Mouse (Mus musculus) brain, adult 2 months (tissue): ENCODE results near the gene Ces2h.
"Not testable (repeated sequence)": the region's sequence is repeated elsewhere in the genome, so short reads cannot be mapped to it uniquely, and the experiment has no call there.

Experiments
- DNase-seq: peaks from one replicate; pipeline ENCODE4 v3.0.0; 2011; ENCODE audit warnings: low read depth, low spot score

The Ces2h gene

DNA sequence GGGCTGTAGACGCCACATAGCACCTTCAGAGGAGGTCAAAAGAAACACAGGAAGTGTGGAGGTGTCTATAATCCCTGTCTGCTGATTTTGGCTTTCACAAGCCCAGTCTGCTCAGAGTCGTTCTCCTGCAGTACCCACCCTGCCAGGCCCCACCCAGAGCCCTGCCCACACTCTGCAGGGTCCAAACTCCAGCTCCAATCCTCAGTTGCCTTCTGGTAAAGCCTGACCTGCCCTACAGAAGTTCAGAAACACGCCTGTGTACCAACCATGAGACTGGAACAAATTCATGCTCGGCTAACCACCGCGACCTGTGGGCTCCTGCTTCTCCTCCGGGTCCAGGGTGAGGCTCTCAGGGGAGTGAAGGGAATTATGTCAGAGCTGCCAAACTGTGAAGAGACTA is at the start of gene Ces2h:
Gene Ces2h (plus strand): TSS at position 268 of the 400 bp plus-strand sequence.
- no peak for DNase-seq

DNA sequence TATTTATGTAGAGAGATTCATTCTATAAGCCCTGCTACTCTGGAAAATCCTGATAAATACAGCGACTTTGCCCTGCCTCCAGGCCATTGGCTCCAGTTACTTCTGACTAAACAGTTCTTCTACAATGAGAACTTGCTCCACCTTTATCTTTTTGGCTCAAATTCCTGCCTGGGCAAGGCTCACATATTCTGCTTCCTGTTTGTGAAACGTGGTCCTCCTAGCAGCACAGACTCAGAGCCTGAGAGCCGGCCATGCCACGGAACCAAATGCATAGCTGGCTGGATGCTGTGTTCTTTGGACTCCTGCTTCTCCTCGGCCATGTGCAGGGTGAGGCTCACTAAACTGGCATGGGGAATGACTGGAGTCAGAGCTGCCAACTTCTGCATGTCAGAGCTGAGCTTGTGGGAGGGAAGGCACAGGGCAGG is 39.1 kb upstream of the Ces2h start, which contains the start of gene Ces2g:
Gene Ces2g (plus strand): TSS at position 182 of the 425 bp plus-strand sequence.
- no peak for DNase-seq

DNA sequence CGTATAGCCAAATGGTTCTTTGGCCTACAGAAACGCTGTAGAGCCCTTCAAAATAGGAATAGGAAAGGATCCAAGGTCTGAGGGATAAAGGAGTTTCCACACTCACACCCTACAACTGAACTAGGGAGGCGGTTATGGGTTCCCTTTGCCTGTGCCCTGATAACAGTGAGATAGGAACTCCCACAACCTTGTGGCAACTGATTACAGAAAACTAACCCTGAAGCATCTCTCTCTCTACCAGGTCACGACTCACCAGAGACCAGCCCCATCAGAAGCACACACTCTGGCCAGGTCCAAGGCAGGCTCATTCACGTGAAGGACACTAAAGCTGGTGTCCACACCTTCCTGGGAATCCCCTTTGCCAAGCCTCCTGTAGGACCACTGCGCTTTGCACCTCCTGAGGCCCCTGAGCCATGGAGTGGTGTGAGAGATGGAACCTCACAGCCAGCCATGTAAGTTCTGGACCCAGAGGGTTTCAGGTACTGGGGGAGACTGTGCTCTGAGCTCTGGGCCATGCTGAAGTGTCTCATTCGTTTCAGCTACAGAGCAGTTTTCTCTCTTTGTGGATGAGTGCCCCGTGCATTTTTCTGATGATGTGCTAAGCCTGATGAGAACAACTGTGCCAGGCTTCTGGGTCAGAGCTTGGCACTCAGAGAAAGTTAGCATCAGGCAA is 38.3 kb upstream of the Ces2h start:
- DNase-seq: no peak

DNA sequence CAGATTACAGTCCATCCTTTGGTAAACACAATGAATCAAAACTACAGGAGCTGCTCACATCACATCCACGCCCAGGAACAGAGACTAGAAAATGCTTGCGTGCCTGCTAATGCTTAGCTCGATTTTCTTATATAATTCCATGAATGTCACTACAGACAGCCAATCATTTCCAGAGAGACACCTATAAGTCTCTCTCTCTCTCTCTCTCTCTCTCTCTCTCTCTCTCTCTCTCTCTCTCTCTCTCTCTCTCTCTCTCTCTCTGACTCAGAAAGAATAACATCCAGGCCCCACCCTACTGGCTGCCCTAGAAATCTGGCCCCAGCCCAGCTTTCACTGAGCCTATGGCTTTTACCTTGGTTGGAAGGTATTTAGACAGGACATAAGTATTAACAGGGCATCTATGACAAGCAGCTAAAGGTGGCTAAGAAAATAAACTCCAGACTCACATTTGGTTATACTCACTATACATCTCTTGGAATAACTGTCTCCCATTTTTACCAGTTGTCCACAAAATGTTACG is 37.2 kb upstream of the Ces2h start:
- no peak for DNase-seq

DNA sequence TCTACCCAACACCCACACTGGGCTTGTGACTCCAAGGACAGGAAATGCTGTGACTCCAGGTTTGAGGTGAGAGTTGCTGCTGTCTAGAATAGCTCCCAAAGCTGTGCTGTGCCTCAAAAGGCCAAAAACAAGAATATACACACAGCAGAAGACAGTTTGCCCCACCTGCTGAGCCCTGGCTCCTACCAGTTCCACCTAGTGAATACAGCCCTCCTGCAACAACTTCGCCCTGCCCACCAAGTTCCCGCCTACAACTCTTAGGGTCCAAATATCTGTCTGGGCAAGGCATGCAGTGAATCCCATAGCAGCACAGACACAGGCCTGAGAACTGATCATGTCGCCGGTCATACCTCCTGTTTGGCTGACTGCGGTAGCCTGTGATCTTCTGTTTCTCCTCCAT is 16.5 kb upstream of the Ces2h start:
- no peak for DNase-seq

DNA sequence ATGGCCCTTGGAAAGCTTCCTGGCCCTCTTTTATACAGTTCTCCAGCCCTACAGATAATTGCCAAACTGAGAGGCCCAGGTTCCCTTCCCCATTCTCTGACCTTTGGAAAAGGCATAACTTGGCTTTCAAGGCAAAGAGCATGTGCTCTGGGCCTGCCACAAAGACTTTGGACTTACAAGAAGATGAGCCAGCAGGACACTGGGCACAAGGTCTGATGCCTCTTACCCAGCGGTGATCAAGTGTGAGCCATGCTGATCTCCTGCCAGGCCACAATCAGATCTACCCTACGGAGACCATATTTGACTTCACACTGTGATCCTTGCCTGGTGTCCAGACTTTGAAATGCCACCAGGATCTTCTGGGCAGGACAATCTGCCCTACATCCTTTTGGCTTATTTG is 15.7 kb upstream of the Ces2h start:
- peak; percentile 13 for DNase-seq

DNA sequence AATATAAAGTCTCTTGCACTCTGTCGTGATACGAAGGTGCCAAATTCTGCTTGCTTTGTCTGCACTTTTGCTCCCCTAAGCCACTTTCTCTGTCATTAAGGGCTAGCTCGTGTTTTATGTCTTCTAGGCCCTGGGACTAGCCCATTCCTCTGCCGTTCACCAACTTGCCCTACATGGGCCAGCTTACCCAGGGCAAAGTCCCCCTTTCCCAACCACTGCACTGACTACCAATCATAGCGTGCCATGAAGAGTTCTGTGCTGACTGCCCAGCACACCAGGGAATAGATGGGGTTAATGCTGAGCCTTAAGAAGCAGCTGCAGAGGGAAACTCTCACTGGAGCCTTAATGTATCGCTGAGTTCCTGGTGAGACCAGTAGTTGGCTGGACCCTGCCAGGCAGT is 2.5 kb upstream of the Ces2h start:
- DNase-seq: no peak

DNA sequence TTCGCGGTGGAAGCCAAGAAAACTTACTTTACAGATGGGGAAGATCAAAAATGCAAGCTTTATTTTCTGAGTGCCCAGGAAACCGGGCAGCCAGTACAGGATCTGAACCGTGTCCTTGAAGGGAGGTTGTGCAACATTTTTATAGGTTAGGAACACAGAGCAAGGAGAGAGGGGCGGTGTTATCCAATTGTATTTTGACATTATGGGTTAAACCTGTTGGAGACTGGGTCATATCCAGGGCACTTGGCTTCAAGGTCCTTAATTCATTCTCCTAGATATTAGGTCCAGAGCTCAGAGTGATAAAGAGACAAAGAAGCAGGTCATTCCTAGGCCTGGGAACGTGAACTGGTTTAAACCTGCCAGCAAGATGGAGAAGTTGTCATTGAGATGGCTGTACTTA is 1.5 kb upstream of the Ces2h start:
- DNase-seq: no peak

DNA sequence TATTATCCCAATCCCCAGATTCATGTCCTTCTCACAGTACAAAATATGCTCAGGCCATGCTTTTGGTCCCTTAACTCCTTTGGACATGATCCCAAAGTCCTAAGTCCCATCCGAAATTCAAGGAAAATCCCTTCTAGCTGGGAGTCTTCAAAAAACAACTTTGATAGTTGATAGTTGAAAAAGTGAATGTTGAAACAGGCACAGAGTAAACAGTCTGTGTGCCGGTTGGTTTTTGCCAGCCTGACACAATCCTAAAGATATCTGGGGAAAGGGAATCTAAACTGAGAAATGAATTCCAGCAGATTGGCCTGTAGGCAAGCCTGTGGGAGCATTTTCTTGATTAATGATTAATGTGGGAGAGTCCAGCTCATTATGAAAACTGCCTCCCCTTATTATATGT is 9.3 kb downstream of the Ces2h start:
- DNase-seq: no peak

DNA sequence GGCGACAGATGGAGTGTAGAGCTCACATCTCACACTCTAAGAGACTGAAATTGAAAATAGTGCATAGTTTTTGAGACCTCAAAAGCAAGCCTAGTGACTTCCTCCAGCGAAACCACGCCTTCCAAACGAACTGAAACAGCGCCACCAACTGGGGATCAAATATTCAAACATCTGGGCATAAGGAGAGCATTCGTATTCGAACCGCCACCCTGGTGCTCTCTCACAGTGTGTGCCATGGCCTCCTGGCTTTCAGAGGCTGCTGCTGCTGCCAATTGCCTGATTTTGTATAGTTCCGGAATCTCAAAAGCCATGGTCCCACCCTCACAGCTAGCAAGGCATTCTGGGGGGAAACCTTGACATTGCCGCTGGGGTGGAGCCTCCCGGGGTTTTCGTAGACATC is 10.5 kb downstream of the Ces2h start:
- no peak for DNase-seq

DNA sequence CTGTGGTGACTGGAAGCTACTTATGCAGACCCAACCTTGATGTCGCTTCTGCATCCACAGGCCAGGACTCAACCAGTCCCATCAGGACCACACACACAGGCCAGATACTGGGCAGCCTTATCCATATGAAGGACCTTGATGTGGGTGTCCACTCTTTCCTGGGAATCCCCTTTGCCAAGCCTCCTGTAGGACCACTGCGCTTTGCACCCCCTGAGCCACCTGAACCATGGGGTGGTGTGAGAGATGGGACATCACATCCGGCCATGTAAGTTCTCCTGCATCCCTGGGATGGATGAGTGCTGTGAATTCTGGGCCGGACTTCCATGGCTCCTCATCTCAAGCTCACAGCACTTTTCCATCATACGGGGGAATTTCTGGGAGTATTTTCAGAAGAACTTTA is 13.7 kb downstream of the Ces2h start:
- no peak for DNase-seq

DNA sequence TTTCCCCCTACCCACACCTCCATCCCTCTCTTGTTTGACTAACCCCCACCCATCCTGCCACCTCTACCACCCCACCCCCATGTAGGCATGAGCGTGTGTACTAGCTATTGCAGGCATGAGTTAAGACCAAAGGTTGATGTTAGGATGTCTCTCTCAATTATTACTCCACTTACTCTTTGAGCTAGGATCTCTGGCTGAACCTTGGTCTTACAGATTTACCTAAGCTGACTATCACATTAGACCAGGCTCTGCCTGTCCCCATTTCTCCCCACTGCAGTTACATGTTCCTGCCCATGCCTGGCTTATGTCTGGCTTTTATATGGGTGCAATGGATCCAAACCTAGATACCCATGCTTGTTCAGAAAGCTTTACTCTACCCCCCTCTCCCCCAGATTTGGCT is 21.3 kb downstream of the Ces2h start:
- no peak for DNase-seq

DNA sequence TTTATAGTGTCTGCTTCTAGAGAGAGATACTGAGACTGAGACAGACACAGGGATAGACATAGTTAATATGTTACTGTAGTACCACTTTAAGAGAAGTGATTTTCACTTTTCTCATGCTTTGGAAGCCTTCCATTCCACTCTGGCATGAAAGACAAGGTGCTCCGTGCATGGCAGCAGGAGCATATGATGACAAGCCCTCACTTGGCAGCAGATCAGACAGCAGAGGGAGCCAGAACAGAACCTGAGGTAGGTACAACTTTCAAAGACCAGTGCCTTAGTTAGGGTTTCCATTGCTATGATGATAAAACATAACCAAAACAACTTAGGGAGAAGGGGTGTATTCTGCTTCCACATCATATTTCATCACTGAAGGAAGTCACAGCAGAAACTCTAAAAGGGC is 22.4 kb downstream of the Ces2h start:
- peak; percentile 21 for DNase-seq

DNA sequence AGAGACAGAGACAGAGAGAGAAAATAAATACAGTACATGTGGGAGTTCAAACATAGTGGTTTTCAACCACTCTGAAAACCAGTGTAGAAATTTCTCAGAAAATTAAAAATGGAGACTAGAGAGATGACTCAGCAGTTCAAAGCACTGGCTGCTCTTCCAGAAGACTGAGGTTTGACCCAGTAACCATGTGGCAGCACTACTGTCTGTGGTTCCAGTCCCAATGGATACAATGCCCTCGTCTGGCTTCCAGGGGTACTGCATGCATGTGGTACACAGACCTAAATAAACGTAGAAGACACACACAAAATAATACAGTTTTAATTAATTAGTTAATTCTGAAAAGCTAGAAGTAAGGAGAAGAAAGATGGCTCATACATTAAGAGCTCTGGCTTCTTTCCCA is 24.4 kb downstream of the Ces2h start:
- DNase-seq: peak; percentile 2

DNA sequence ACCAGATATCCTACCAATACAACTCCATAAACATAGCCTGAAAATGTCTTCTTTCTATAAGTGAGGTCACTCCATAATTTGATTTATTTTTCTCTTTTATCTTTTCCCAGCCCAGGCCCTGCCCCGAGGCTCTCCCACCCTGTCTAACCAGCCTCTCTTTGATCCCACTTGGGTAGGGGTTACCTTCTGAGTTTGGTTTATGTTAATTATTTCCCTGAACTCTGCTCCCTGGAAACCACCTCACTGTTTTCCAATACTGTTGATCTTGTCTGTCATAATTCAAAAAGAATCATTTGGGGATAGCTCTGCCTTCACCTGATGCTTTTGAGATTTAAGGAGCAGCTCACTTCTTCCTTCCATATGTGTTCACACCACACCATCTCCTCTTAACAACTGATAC is 42.9 kb downstream of the Ces2h start:
- DNase-seq: no peak

DNA sequence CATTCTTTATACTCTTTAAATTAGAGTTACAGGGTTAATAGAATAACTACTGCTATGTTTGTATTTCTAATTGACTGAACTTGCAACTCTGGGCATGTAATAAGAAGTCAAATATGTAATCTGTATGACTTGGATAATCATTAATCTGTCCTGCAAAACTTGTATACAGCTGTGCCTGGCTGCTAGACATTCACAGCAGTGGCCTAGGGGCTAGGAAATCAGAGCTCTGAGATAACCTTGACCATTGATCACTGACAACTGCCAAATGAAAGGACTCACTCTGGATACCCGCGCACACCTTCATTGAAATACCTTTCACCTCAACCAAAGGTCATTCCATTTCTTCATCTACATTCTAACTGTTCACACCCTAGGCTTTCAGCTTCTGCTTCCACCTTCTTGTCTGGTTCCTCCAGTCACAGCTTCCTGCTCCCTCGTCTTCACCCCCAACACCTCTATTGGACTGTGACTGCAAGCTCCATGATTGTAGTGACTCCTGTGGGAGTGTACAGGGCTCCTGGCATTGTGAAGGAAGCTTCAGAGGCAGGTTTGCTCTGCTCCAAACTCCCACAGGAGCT is 45.3 kb downstream of the Ces2h start:
- no peak for DNase-seq

DNA sequence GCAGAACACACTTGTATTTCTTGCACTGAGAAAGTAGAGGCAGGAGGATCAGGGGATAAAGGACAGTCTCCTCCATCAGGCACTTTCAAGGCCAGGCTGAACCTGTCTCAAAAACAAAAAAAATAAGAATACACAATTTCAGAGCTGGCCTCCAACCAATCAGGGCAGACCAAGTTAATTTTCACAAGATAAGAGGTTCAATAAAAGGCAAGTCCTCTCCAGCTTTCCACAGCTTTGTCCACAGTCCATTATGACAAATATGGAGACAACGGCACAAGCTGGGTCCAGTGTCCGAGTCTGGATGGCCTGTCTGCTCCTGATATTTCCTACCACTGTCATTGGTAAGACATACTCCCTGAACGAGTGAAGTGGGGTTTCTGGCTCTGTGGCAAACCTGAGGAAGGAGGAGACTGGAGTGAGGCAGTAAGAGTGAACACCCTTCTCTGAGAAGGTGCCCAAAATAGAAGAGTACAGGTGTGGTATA is 47.8 kb downstream of the Ces2h start, which contains the start of gene Ces3a:
Gene Ces3a (plus strand): TSS at position 231 of the 484 bp plus-strand sequence.
- DNase-seq: no peak

DNA sequence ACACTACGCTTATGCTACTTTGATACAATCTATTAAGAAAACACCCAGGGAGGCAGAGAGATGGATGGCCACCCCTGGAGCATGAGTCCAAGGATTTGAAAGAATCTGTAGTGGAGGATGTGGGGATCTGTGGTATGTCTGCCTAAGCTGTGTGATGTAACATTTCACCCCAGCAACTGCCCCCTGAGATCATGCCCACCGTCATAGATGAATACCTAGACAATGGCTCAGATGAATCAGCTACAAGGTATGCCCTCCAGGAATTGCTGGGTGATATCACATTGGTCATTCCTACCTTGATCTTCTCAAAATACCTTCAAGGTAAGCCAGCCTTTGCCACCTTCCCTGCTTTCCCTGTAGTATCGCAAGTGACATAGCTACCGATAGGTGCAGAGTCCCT is 55.6 kb downstream of the Ces2h start:
- no peak for DNase-seq

DNA sequence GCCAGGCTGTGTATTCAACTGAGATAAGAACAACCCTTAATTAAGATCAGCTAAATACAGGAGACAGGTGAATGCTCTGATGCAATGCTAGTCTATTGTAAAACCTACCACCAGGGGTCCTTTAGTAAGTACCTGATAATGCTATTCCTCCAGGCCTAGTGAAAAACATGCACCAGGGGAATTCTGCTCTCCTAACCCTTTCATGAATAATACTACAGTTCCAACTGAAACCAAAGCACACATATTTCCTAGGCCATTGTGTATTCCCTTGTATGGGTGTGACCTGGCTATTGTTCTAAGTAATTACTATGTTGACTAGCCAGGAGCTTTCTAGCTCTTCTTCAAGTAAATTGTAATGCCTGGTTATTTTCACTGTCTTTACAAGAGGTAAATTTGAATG is 59.4 kb downstream of the Ces2h start:
- no peak for DNase-seq

DNA sequence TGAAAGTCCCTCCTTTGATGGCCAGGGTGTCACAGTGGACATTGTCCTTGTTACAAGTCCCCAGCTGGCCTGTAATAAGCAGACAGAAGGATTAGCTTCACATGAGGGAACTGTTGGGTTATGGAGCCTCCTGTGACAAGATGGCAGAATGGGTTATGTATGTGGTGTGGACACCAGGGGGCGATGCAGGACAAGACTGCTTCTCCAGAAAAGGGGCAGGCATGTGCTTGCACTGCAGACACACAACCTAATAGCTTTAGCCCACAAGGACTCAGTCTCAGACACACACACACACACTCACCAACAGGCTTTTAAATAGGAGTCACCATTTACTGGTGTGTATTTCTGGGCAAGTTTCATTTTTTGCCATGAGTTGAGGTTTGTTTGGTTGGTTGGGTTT is 66.1 kb downstream of the Ces2h start:
- DNase-seq: peak; percentile 41

DNA sequence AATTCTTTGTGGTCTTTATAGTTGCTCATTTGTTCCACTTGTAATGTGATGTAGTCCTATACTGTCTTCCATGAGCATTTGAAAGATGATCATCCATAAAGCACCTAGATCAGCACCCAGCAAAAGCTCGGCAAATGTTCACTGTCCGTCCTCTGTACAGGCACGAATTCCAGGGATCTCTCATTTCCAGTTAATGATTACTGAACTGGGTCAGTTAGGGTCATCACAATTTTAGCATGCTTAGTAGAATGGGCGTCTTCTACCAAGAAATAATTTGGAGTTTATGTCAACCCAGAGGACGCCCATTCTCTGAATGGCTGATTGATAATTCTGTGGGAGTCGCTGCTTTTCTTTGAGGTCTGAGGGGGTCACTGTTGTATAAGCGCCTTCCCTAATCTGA is 67.3 kb downstream of the Ces2h start:
- not testable (repeated sequence) for DNase-seq

DNA sequence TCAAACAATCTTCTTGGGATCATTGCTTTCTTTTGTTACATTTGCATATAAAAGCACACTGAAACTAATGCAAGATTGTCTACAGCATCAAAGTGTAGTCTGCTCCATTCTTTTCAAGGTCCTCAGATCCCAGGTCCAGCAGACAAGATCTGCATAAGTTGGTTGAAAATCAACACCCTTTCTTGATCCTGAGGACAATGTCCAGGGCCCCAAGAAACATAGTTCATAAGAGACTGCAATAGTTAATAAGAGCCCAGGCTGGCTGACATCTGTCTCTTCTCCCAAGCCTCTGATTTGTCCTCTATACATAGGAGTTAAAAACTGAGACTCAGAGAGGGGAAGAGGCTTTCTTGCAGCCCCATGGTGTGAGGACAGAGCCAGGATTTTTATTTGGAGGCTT is 68.3 kb downstream of the Ces2h start:
- DNase-seq: no peak
